Mouse (Mus musculus) testis, adult 10 weeks (tissue): ENCODE data around the gene Coq8b. TPM values are rescaled to one million over a fixed set of nuclear protein-coding genes. Genes with fewer than 3 reads are reported as not detected.

Source experiments
- polyA plus RNA-seq: library from polyadenylated mRNA; stranded (reverse); fragments of 350-450 nt; fragmentation: Illumina TruSeq; extraction: RNeasy Lipid Tissue Mini Kit (QIAGEN cat#74804); gene quantifications from one replicate; pipeline ENCODE4 v1.2.3, GENCODE M21; 2014; ENCODE audit warnings: low read depth, low replicate concordance

The Coq8b gene
- 2.2 TPM for polyA plus RNA-seq

DNA sequence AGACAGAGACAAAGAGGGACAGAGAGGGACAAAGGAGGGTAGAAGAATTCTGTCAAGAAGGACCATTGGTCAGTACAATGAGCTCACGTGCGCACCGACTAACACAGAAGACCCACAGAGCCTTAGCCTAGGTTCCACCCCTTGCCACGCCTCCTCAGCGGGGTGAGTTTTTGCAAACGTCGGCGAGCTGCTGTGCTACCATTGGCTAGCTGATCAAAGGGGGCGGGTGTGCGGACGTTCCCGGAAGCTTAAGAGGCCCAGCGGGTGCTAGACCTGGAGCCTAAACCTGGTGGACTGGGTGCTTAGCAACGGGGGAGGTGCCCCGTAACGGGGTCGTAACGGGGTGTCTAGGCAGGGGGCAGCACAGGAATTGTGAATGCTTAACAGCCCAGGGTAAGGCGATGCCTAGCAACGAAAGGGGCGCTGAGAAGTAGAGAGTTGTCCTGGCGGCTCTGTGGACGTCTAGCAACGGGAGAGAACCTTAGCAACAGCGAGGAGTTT, at the start of gene Coq8b:
TSS of gene Coq8b (plus strand) at position 243 of the 501 bp plus-strand sequence.

DNA sequence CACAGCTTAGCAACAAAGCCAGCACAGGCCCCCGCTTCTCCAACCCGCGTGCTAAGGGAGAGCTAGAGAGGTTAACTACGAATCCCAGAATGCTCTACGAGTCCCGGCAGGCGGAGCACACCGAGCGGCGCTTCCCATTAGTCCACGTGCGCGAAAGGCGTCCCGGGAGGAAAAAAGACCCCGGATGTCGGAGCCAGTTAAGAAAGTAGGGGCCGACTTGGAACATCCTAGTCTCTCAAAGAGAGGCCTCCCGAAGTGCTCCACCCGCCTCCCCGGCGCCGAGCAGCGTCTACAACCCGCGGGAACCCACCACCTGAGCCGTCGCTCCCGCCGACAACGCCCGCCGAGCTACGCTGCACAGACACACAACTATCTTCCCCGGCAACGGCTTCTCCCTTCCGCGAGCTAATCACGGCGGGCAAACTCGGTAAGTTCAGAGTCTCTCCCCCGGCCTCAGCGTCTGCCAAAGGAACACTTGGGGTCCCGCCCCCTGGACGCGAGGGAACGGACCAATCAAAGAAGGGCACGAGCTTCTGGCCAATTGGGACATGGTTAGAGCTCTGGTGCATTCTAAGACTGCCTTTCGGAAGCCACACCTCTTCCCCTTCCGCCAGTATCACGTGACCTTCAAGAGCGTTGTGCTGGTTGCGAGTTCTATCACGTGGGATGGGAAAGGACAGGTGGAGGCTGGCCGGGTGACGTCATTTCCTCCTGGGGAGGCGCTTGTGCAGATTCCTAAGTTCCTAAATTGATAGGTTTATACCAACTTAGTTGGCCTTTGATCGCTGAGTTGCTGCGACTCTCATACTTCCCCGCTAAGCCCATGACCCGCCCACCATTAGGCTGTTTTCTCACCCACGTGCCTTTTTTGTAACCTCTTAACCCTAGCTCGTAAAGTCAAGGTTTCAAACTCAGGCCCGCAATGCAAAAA, 36.9 kb upstream of the Coq8b start, which contains the start of the genes BC024978 and Snrpa:
TSS of gene BC024978 (plus strand) at position 101 of the 931 bp plus-strand sequence.
TSS of gene Snrpa (minus strand) at position 591 of the 931 bp plus-strand sequence.

DNA sequence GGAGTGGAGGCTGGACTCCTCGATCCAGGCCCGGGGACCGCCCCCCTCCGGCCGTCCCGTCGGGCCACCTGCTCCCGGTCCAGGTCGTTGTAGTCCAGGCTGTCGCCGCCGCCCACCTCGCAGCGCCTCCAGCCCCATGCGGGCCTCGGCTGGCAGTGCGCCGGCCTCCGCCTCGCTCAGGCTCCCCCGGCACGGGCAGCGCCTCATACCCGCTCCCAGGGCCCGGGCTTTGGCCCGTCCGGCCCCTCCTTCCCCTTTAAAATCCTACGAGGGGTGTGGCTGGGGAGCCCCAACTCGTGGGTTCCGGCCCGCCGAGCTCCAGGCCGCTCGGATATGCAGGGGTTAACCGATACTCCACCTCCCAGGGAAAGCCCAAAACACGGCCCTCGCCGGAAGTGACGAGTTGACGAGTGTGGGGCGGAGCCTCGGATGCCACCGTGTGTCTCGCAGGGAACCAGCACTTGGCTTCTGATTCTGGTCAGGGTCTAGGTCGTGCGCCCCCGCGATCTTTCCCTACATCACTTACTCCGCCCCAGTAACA, 4.5 kb upstream of the Coq8b start, which contains the start of gene Itpkc:
TSS of gene Itpkc (minus strand) at position 381 of the 541 bp plus-strand sequence.

DNA sequence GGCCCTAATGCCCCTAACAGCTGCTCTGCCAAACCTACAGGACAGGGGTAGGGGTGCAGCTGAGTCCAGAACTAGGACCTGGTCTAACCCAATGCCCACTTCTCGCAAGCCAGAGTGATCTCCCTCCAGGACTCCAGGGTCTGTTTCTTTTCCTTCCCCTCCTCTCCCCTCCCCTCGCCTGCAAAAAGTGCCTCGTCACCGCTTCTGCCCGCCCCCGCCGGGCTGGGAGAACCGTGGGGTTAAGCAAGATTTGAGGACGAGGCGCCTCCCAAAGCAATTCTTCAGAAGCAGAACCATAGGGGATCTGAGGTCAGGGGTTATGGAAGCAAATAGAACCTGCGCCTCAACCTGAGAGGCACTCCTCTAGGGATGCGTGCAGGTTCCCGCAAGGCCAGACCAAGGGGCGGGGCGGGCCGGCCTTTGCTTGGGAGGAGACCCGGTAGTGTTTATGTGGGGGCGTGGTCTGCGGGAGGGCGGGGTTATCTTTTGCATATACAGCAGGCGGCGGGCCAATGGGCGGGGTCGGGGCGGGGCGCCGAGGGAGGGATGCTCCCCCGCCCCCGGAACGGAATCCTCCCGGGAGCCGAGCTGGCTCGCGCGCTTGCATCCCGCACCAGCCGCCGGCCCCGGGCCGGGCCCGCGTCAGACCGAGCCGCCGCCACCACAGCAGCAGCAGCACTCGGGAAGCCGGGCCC, 25.5 kb downstream of the Coq8b start, which contains the start of gene Numbl:
TSS of gene Numbl (plus strand) at position 229 of the 695 bp plus-strand sequence.

Other genes starting within 250 kb of the Coq8b start
- 8.7 TPM for gene Cyp2a12, start 203.9 kb upstream of the Coq8b start, polyA plus RNA-seq
- 0.14 TPM for gene Cyp2f2, start 113.1 kb upstream of the Coq8b start, polyA plus RNA-seq
- gene Cyp2t4, start 79.3 kb upstream of the Coq8b start, polyA plus RNA-seq: not detected
- gene Egln2, start 66.2 kb upstream of the Coq8b start, polyA plus RNA-seq: 11.1 TPM
- 4.3 TPM for gene Rab4b, start 54.1 kb upstream of the Coq8b start, polyA plus RNA-seq
- not detected for gene Gm21983, start 51.9 kb upstream of the Coq8b start, polyA plus RNA-seq
- not detected for gene Mia, start 51.9 kb upstream of the Coq8b start, polyA plus RNA-seq
- gene BC024978, start 37.2 kb upstream of the Coq8b start, polyA plus RNA-seq: 17.3 TPM
- 12.4 TPM for gene Snrpa, start 36.8 kb upstream of the Coq8b start, polyA plus RNA-seq
- gene Itpkc, start 4.4 kb upstream of the Coq8b start, polyA plus RNA-seq: 0.91 TPM
- gene Numbl, start 25.4 kb downstream of the Coq8b start, polyA plus RNA-seq: 0.18 TPM
- gene Ltbp4, start 104.7 kb downstream of the Coq8b start, polyA plus RNA-seq: 0.38 TPM
- 0.64 TPM for gene Shkbp1, start 123.0 kb downstream of the Coq8b start, polyA plus RNA-seq
- gene Gm20479, start 124.4 kb downstream of the Coq8b start, polyA plus RNA-seq: not detected
- 0.35 TPM for gene Sptbn4, start 214.7 kb downstream of the Coq8b start, polyA plus RNA-seq
- gene Blvrb, start 215.0 kb downstream of the Coq8b start, polyA plus RNA-seq: not detected
- gene Sertad3, start 240.7 kb downstream of the Coq8b start, polyA plus RNA-seq: 0.52 TPM